Mouse (Mus musculus): ENCODE measurements around the gene Ovol1. TPM values are rescaled to one million over a fixed set of nuclear protein-coding genes. Genes with fewer than 3 reads are reported as not detected.

Ovol1 gene
- polyA plus RNA-seq, 1 experiment from 2014 or later = 5.8 TPM

DNA sequence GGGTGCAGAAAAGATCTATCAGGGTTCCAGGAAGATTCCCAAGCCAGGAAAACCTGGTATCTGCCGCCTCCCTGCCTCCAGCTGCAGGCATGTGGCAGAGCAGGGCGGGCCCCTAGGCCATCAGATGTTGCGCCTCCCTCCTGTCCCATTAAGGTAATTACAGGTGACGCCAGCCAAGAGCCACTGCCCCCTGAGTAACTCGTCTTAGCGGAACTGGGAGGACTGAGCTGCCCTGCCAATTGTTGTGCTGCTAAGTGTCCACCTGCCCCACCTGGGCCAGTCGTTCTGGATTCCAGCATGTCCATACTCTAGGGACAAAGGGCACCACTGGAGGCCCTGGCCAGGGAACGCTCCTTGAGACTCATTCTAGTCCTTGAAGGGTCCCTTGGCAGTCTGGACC lies 6.6 kb downstream of the Ovol1 start:
- peaks cover 36% of the 10 kb centered on the region for H3K27me3 ChIP-seq
- H3K4me2 ChIP-seq = no peak overlapping the region; the same call in 1 of the 2 replicates
- ATAC-seq (ENCODE audit: insufficient number of reproducible peaks, insufficient read depth, low FRiP score, low TSS enrichment, low read depth) = no peak
- no peak overlapping the region for H3K4me3 ChIP-seq
- H3K9me3 ChIP-seq = no peaks in the 10 kb centered on the region
- WGBS = 37% methylated on average over 8 of the region's 8 CpGs
- no peaks in the 10 kb centered on the region for H3K36me3 ChIP-seq
- peaks cover 8% of the 10 kb centered on the region for H3K4me1 ChIP-seq
- H3K27ac ChIP-seq = no peak overlapping the region
- H3K9ac ChIP-seq = no peak overlapping the region

DNA sequence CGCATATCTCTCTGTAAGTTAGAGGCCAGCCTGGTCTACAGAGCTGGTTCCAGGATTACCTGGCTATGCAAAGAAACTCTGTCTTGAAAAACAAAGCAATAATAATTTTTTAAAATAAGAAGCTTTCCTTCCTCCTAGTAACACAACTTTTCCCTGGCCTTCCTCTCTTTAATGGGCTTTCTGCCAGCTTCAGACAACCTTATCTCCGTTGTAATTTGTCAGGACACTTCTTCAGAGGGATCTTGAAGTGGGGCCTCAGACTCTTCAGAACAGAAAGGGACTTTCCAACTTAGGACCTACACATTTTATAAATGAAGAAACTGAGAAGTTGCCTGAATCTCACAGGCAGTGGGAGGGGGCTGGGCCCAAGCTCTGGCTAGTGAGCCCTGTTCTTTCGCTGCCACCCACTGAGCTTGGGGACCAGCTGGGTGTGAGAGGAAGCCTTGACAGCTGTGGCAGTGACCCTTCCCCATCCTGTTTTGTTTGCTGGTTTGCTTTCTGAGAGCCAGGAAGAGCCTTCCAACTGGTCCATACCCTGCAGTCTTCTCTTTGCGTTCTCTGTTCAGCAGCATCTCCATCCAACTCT lies 12.9 kb downstream of the Ovol1 start:
- Histone ChIP-seq H3K4me1 (0 out of 2 replicates have a peak, but pooled peaks cover 3% of the 10 kb centered on the region), H3K4me2 (no peak overlapping the region), H3K9ac (no peak overlapping the region), H3K27me3 (no peaks in the 10 kb centered on the region), H3K36me3 (no peaks in the 10 kb centered on the region), H3K9me3 (no peaks in the 10 kb centered on the region), H3K27ac (no peak overlapping the region), H3K4me3 (no peak overlapping the region)
- no peak for ATAC-seq (ENCODE audit: insufficient number of reproducible peaks, insufficient read depth, low FRiP score, low TSS enrichment, low read depth)
- WGBS = 77% methylated on average over 4 of the region's 4 CpGs

DNA sequence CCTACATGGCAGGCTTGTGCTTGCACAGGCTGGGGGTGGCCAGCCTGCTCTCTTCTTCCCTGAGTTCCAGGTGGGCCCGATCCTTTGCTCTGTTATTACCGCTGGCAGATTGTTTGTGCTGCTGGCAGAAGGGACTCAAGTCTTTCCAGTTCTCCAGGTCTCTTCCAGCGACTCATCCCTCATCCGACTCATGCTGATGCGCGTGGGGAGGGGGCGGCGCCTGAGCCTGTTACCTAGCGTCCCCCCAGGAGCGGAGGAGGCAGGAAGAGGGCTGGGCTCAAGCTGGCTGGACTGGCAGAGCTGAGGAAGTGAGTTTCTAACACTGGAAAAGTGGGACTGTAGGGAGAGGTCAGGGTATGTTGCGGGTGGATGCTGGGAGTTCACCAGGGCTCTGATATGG lies 16.4 kb downstream of the Ovol1 start:
- Histone ChIP-seq H3K9ac (no peak overlapping the region), H3K27ac (no peak overlapping the region), H3K27me3 (no peaks in the 10 kb centered on the region), H3K36me3 (no peaks in the 10 kb centered on the region), H3K4me1 (0 out of 2 replicates have a peak, but pooled peaks cover 8% of the 10 kb centered on the region), H3K9me3 (no peaks in the 10 kb centered on the region), H3K4me3 (no peak overlapping the region), H3K4me2 (no peak overlapping the region)
- no peak for ATAC-seq (ENCODE audit: insufficient number of reproducible peaks, insufficient read depth, low FRiP score, low TSS enrichment, low read depth)
- 34% methylated on average over 11 of the region's 11 CpGs for WGBS

DNA sequence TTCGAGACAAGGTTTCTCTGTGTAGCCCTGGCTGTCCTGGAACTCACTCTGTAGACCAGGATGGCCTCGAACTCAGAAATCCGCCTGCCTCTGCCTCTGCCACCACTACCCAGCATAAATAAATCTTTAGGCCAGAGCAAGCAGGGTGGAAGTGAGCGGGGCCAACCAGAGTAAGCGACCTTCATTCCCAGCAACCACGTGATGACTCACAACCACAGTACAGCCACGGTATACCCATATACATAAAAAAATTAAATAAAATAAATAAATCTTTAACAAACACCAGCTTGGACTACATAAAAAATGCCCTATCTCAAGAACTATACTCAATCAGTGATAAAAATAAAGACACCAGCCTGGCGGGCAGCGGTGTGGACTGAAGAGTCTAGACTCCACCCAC lies 17.1 kb downstream of the Ovol1 start:
- Histone ChIP-seq H3K9me3 (no peaks in the 10 kb centered on the region), H3K4me3 (no peak overlapping the region), H3K36me3 (no peaks in the 10 kb centered on the region), H3K9ac (no peak overlapping the region), H3K4me1 (0 out of 2 replicates have a peak, but pooled peaks cover 8% of the 10 kb centered on the region), H3K27ac (no peak overlapping the region), H3K4me2 (no peak overlapping the region), H3K27me3 (no peaks in the 10 kb centered on the region)
- no peak for ATAC-seq (ENCODE audit: insufficient number of reproducible peaks, insufficient read depth, low FRiP score, low TSS enrichment, low read depth)
- WGBS = 85% methylated on average over 9 of the region's 9 CpGs

DNA sequence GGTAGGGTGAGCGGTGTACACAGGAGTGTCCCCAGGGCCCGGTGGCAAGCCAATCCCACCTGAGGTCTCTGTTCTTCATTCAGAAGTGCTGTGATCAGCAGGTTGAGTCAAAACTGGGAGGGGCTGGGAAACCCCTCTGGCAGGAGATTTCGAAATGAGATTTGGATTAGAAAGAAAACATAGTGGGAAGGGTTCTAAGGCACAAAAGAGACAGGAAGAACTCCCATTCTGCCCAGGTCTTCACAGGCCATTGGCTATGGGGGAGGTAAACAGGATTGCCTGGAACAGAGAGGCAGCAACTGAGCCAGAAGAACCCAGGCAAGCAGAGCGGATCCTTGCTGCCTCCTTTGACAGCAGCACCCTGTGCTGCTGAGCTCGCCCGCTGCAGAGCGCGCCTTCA lies 21.7 kb downstream of the Ovol1 start:
- no peaks in the 10 kb centered on the region for H3K27me3 ChIP-seq
- H3K9ac ChIP-seq = 0 out of 2 replicates have a peak overlapping the region, but pooled peaks have one; percentile 28
- no peaks in the 10 kb centered on the region for H3K9me3 ChIP-seq
- no peak for ATAC-seq (ENCODE audit: insufficient number of reproducible peaks, insufficient read depth, low FRiP score, low TSS enrichment, low read depth)
- 0 out of 2 replicates have a peak, but pooled peaks cover 5% of the 10 kb centered on the region for H3K4me1 ChIP-seq
- peak overlapping the region; percentile 7; the same call in 1 of the 2 replicates for H3K27ac ChIP-seq
- H3K4me2 ChIP-seq = no peak overlapping the region
- H3K4me3 ChIP-seq = no peak overlapping the region
- H3K36me3 ChIP-seq = no peaks in the 10 kb centered on the region
- WGBS = 54% methylated on average over 8 of the region's 8 CpGs

DNA sequence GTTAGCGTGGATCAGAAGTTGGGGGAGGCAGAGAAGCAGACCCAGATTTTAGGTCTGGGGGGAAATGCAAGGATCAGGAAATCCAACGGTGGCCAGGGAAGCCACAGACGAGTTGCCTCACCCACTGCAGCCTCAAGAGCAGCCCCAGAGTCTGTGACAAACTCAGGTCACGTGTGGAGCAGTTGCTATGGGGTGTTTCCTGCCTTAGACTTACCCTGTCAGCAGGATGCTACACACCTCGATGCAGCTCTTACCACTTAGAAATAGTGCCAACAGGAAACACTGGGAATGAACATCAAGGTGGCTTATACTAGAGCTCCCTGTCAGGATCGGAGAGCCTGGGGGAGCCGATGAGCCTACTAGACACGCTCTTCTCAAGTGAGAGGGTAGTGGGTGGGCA lies 27.9 kb downstream of the Ovol1 start:
- peaks cover 10% of the 10 kb centered on the region for H3K4me1 ChIP-seq
- no peak overlapping the region for H3K27ac ChIP-seq
- H3K36me3 ChIP-seq = no peaks in the 10 kb centered on the region
- H3K9me3 ChIP-seq = no peaks in the 10 kb centered on the region
- 63% methylated on average over 8 of the region's 8 CpGs for WGBS
- H3K4me2 ChIP-seq = no peak overlapping the region
- no peak for ATAC-seq (ENCODE audit: insufficient number of reproducible peaks, insufficient read depth, low FRiP score, low TSS enrichment, low read depth)
- H3K4me3 ChIP-seq = no peak overlapping the region
- no peak overlapping the region for H3K9ac ChIP-seq
- H3K27me3 ChIP-seq = peaks cover 3% of the 10 kb centered on the region

DNA sequence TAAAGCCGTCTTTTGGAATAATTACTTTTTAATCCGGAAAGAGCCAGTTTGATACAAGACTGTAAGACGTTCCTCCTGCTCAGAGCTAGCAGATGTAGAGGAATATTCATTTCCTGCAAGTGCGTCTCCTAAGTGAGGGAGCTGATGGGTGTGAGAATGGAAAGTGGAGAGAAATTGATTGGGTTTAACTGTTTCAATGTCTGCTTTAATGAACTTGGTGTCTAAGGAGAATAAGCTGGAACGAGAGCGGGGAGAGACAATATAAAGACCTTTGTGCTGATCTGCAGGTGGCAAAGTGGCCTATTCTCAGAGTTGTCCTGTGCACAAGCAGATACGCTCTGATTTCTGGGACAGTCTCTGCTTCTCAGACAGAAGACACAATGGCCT lies 30.3 kb downstream of the Ovol1 start:
- H3K27ac ChIP-seq = peak overlapping the region; percentile 23; the same call in 1 of the 2 replicates
- peak overlapping the region; percentile 58; the same call in 1 of the 2 replicates for H3K4me2 ChIP-seq
- peaks cover 10% of the 10 kb centered on the region for H3K4me1 ChIP-seq
- H3K9ac ChIP-seq = no peak overlapping the region
- no peaks in the 10 kb centered on the region for H3K9me3 ChIP-seq
- H3K36me3 ChIP-seq = no peaks in the 10 kb centered on the region
- H3K4me3 ChIP-seq = no peak overlapping the region
- ATAC-seq (ENCODE audit: insufficient number of reproducible peaks, insufficient read depth, low FRiP score, low TSS enrichment, low read depth) = no peak
- H3K27me3 ChIP-seq = peaks cover 3% of the 10 kb centered on the region
- WGBS = 51% methylated on average over 7 of the region's 7 CpGs

DNA sequence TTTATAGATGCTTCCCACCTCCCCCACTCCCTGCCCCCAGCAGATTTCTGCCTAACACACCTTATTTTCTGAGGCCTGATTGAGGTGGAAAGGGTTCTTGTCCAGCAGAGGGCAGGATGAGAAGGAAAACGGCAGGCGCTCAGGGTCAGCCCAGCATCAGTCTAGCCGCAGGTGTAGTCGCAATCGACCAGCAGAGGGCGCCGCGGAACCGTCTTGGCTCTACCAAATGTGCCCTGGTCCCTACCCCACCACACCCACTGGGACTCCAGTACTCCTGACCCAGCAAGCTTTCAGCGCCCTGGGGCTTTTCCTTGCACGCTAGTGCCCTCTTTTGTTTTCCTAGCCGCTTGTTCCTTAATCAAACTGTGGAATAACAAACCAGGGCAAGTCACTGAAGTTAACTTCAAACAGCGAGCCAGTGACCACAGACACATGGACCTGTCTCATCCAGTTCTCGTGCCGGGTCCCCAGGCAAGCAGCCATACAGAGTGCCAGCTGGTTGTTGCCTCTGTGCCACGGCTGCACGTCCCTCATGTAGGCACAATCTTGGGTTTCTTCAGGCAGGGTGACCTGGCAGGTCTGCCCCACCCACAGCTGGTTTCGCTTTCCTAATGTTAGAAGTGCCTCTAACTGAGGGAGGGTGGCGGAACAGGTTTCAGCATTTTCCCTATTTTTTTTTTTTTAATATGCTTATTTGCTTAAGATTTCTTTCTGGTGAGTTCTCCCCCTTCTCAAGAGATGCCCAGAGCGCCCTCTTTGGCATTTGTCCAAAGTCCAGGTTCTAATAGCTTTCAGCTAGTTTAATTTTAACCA lies 30.9 kb downstream of the Ovol1 start:
- Histone ChIP-seq H3K27me3 (peaks cover 3% of the 10 kb centered on the region), H3K4me2 (peak overlapping the region; percentile 58), H3K36me3 (no peaks in the 10 kb centered on the region), H3K27ac (peak overlapping the region; percentile 71), H3K9ac (0 out of 2 replicates have a peak overlapping the region, but pooled peaks have one; percentile 21), H3K4me1 (peaks cover 10% of the 10 kb centered on the region), H3K4me3 (peak overlapping the region; percentile 27), H3K9me3 (no peaks in the 10 kb centered on the region)
- peak; percentile 91 for ATAC-seq (ENCODE audit: insufficient number of reproducible peaks, insufficient read depth, low FRiP score, low TSS enrichment, low read depth)
- WGBS = 8% methylated on average over 20 of the region's 20 CpGs

DNA sequence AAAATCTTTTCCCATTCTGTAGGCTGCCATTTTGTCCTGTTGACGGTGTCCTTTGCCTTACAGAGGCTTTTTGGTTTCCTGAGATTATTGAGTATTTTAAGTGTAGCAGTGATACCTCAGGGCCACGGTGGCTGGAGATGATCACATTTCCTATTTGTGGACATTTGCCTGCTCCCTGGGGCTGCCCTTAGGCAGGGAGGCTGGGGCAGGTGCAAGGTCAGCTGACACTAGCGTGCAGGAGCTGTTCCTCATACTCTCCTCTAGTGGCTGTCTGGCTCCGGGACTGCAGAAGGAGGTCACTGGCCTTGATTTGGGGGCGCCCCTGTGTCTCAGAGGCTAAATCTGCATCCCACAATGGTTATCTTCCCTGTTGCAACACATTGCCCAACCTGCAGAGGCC lies 35.2 kb downstream of the Ovol1 start:
- Histone ChIP-seq H3K27ac (no peak overlapping the region), H3K4me3 (no peak overlapping the region), H3K4me1 (peaks cover 10% of the 10 kb centered on the region), H3K9ac (no peak overlapping the region), H3K27me3 (no peaks in the 10 kb centered on the region; the same call in 1 of the 2 replicates), H3K9me3 (no peaks in the 10 kb centered on the region), H3K36me3 (no peaks in the 10 kb centered on the region), H3K4me2 (no peak overlapping the region)
- no peak for ATAC-seq (ENCODE audit: insufficient number of reproducible peaks, insufficient read depth, low FRiP score, low TSS enrichment, low read depth)
- 61% methylated on average over 5 of the region's 5 CpGs for WGBS

DNA sequence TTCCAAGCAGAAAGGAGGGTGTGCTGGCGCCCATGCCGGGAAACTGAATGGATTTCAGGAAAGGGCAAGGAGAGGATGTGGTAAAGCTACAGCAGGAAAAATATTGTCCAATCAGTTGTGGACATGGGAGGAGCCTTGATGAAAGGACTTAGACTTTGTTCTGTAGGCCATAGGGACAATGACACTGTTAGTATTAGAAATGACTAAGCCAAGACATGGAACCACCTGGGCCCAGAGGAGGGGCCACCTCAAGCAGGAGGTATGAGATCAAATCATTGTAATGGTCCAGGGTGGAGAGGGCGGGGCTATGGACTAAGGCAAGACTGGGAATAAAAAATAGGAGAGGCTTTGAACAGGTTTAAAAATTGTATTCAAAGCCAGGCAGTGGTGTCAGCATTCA lies 41.7 kb downstream of the Ovol1 start:
- H3K9ac ChIP-seq = no peak overlapping the region
- no peak overlapping the region for H3K4me3 ChIP-seq
- no peaks in the 10 kb centered on the region for H3K4me1 ChIP-seq
- no peak for ATAC-seq (ENCODE audit: insufficient number of reproducible peaks, insufficient read depth, low FRiP score, low TSS enrichment, low read depth)
- WGBS = 83% methylated on average over 3 of the region's 3 CpGs
- H3K4me2 ChIP-seq = no peak overlapping the region
- no peaks in the 10 kb centered on the region for H3K27me3 ChIP-seq
- H3K36me3 ChIP-seq = no peaks in the 10 kb centered on the region
- no peaks in the 10 kb centered on the region for H3K9me3 ChIP-seq
- no peak overlapping the region for H3K27ac ChIP-seq

DNA sequence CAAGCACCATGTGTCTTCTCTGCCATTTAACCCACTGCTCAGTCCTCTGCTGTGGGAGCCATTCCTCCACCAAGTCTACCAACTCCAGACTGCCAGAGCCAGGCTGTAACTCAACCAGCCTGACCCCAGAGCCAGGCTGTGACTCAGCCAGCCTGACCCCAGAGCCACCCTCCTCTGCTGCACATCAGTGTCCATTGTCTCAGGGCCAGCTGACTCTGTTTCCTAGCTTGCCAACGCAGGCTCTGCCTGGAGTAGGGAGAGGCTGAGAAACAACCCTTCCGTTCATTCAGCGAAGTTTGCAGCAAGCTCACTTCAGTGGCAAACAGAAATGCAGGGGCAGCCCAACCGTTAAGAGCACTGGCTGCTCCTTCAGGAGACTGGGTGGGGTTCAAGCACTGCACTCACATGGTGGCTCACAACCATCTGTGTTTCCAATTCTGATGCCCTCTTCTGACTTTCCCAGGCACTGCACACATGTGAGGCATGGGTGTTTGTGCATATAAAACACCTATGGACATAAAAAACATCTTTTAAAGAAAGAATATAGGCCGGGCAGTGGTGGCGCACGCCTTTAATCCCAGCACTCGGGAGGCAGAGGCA lies 43.4 kb downstream of the Ovol1 start:
- H3K9me3 ChIP-seq = no peaks in the 10 kb centered on the region
- 79% methylated on average over 8 of the region's 8 CpGs for WGBS
- H3K4me1 ChIP-seq = peaks cover 2% of the 10 kb centered on the region; the same call in 1 of the 2 replicates
- no peaks in the 10 kb centered on the region for H3K36me3 ChIP-seq
- ATAC-seq (ENCODE audit: insufficient number of reproducible peaks, insufficient read depth, low FRiP score, low TSS enrichment, low read depth) = no peak
- no peak overlapping the region for H3K4me3 ChIP-seq
- H3K9ac ChIP-seq = no peak overlapping the region
- no peaks in the 10 kb centered on the region for H3K27me3 ChIP-seq
- no peak overlapping the region for H3K4me2 ChIP-seq
- H3K27ac ChIP-seq = no peak overlapping the region

Data from embryonic facial prominence, embryonic 13.5 days (tissue).